Mouse (Mus musculus) right cerebral cortex, postnatal 14 days (tissue): ENCODE measurements around the gene Ifi204.
"Not testable (repeated sequence)": the region's sequence is repeated elsewhere in the genome, so short reads cannot be mapped to it uniquely, and the experiment has no call there.

Source experiments
- DNase-seq: peaks from one replicate; pipeline ENCODE4 v3.0.0; 2022

Gene Ifi204

DNA sequence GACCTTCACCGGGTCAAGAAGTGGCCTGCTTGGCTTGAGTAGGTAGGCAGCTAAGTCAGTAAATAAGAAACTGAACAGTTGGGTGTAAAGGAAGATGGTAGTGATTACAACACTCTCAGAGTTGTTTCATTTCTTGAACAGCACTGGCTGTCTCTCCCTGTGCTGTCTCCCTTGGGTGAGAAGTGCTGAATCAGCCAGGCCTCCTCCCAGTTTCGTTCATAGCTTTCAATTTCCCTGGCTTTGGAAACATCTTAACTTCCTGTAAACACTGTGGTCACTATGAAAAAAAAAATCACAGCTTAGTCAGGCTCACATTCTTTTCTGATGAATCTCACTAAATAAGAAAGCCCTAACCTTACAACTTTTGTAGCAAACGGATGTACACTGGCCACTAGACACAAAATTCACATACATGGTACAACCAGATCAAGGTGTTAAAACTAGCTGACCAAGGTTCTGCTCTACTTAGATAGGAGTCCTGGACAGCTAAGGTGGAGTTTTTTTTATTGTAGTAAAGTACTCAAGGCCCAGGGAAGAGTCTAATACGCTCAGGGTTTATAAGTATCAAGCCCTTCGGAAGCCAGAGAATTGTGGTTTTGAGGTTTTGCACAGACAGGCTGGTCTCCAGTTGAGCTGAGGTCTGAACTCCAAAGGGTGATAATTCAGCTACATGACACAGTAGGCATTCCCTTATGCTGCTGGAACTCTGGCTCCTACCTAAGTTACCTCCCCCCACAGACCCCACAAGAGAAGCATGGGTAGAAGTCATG lies at the start of gene Ifi204:
Ifi204 (minus strand) TSS at position 96 of the 770 bp plus-strand sequence.
- not testable (repeated sequence) for DNase-seq

DNA sequence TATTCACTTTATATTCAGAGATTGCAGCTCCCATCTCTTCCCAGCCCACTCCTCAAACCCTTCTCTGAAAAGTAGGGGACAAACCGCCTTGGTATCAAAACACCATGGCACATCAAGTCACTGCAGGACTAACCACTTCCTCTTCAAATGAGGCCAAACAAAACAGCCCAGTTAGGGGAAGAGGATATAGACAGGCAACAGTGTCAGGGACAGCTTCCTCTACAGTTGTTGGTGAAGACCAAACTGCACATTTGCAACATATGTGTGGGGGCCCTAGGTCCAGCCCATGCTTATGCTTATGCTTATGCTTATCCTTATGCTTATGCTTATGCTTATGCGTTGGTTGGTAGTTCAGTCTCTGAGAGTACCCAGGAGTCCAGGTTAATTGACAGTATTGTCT lies 42.6 kb upstream of the Ifi204 start:
- not testable (repeated sequence) for DNase-seq

DNA sequence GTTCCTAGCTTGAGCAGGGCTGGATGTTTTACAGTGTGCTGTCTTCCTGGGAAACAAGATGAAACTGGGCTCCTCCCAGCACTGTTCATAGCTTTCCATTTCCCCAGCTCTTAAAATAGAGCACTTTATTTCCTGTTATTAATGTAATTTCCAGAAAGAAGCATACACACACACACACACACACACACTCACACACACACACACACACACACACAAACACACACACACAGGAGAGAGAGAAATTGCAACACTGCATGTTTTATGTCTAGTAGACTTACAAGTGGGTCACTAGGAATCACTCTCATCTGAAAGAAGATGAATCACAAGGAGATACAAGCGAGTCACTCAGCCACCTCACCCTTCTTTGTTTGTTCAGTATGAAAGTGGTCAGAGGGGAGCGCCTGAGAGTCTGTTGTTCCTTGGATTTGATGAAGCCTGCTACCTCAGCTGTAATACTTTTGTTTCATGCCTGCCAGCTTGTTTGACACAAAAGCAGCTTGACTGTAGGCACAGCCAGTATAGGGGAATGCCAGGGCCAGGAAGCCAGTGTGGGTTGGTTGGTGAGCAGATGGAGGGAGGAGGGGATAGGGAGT lies 36.0 kb upstream of the Ifi204 start:
- not testable (repeated sequence) for DNase-seq

DNA sequence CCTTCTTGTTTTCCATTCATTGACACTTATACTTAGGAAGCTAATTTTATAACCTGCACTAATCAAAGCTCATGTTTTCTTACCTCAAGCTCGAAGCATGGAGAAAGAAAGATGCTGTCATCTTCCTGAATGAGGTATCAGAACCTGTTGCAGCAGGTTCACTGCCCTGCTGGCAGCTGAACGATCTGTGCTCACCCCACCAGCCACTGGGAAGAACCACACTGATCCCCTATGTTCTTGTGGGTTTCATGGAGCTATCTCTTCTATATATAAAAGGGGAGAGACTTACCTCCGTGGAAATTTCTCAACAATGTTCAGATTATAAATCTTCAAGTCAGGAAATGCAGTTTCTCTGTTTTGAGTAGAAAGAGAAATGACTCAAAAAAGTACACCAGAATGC lies 35.5 kb upstream of the Ifi204 start:
- not testable (repeated sequence) for DNase-seq

DNA sequence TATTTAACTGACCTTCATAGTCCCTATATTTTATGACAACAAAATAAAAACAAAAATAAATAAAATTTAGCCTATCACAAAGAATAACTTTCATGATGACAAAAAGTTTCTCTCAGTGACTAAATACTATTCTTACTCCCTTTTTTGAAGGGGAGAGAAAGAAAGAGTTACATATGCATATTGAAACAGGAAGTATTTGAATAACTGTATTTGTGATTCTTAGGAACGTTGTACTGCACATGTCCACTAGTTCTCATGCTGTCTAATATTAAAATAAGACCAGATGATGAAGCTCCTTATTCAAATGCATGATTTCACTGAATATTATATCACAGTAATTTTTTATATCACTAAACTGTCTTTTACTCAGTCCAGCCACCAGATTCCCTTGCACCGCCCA lies 35.0 kb upstream of the Ifi204 start:
- DNase-seq: not testable (repeated sequence)

DNA sequence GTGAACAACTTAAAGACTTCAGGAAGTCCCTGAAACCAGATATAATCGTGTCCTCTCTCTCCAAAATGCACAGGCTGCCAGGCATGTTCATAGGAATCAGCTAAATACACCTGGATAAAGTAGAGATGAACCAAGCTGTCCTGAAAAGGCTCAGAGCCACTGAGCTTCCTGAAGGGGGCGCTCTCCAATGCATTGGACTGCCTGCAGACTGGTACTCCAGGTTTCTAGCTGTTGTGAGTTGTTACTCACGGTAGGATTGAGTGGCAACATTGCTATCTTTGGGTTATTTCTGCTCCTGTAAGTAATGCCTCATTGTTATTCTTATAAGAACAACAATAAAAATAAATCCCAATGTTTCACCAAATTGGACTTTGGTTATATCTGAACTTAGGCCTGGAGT lies 6.7 kb upstream of the Ifi204 start:
- DNase-seq: not testable (repeated sequence)

DNA sequence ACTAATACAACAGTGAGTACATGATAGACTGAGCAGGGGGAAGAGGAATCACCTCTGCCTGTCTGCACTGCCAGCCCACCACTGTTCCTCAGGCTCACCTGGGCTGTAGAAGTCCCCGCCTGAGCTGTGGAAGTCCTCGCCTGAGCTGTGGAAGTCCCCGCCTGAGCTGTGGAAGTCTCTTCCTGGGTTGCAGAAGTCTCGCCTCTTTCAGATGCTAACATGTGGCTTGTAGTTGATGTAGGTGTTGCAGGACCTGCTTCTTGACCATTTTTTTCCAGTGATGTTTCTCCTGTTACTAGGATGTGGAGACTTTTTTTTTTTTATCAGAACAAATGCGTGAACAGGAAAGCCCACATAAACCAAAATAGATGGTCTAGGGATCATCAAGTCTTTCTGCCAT lies 6.7 kb downstream of the Ifi204 start:
- not testable (repeated sequence) for DNase-seq

DNA sequence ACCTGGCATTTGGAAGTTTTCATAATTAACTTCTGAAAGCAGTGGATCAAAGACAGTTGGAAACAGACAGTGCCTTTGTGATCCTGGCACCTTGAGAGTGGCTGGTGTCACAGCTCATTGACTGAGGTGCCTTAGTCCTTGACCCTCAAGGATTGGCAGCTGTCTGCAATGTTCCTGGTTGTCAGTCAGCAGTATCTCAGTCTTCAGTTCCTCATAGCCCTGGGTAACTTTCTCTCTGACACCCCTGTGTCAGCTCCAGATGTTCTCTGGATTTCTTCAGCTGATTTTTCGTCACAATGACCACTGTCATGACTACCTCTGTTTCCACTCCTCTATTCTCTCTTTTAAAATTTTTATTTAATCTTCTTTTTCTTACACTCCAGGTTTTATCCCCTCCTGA lies 24.5 kb downstream of the Ifi204 start:
- no peak for DNase-seq

DNA sequence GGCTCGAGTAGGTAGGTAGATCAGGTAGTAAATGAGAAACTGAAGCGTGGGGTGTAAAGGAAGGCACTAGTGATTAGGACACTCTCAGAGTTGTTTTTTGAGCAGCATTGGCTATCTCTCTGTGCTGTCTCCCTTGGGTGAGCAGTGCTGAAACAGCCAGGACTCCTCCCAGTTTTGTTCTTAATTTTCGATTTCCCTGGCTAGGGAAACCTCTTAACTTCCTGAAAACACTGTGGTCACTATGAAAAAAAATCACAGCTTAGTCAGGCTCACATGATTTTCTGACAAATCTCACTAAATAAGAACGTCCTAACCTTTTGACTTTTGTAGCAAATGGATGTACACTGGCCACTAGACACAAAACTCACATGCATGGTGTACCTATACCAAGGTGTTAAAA lies 25.1 kb downstream of the Ifi204 start, which contains the start of gene Ifi207:
Ifi207 (minus strand) TSS at position 92 of the 400 bp plus-strand sequence.
- no peak for DNase-seq

DNA sequence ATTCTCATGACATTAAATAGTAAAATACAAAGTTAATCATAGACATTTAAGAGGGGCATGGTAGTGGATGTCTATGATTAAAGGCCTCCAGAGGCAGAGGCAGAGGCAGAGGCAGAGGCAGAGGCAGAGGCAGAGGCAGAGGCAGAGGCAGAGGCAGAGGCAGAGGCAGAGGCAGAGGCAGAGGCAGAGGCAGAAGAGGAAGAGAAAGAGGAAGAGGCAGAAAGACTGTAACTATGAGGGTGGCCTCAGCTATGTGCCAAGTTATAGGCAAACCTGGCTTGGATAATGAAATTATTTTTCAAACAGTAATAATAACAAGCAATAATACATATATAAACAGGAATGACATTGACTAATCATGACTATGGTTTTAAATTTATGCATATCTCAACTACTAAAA lies 26.2 kb downstream of the Ifi204 start:
- no peak for DNase-seq

DNA sequence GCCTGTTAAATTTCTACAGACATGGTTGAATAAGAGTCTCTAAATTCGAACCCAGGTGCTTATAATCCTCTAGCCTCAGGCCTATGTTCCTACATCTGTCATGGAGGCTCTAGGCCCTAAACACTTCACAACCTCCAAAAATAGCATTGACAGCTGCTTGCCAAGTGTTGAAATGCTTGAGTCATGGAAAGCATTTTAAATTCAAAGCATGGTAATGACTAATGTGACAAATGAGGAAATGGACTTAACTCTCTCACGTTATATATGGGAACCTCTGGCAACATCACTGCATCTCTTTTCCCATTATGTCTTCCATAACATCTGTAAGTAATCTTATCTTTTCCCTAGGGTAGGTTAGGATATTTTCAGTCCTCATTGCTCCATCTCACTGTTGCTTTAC lies 29.8 kb downstream of the Ifi204 start:
- DNase-seq: no peak

DNA sequence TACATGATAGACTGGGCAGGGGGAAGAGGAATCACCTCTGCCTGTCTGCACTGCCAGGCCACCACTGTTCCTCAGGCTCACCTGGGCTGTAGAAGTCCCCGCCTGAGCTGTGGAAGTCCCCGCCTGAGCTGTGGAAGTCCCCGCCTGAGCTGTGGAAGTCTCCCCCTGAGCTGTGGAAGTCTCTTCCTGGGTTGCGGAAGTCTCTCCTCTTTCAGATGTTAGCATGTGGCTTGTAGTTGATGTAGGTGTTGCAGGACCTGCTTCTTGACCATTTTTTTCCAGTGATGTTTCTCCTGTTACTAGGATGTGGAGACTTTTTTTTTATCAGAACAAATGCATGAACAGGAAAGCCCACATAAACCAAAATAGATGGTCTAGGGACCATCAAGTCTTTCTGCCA lies 31.7 kb downstream of the Ifi204 start:
- not testable (repeated sequence) for DNase-seq

DNA sequence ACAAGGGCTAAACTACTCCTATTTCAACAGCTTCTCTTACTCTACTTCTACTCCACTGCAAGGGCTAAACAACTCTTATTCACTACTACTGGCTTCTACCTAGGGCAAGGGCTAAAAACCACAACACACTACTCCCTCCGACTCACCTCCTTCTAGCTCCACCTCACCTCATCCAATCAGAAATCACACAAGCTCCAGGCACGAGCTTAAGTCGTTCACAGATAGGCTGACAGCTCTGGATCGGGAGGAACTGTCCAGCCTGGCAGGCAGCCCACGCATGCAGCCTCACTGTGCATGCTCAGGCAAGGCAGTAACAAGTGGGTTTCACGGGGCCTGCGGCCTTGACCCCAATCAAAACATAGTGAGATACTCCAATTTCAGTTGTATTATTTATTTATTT lies 33.5 kb downstream of the Ifi204 start:
- no peak for DNase-seq
